Mouse (Mus musculus) layer of hippocampus, adult 9-10 months (tissue): ENCODE measurements at regions not wholly inside any gene's neighbourhood (a gene's known extent, or its start where the extent isn't known, plus 50 kb on each side); places are given as distances from the start of the nearest gene placed in this dataset.

ENCODE experiments used
- DNase-seq: peaks from one replicate; pipeline ENCODE4 v3.0.0; 2022; ENCODE audit warnings: low spot score

GRCm38 (mm10) chr1:30362072-30362769, 511.5 kb downstream of the Phf3 start:
- DNase-seq: no peak

- DNase-seq: no peak
Measured at GRCm38 (mm10) chr1:30320657-30321262, 553.0 kb downstream of the Phf3 start.

- no peak for DNase-seq
Measured at GRCm38 (mm10) chr1:30318195-30318594, 555.5 kb downstream of the Phf3 start.

GRCm38 (mm10) chr1:30289073-30289472, 584.6 kb downstream of the Phf3 start:
- DNase-seq: no peak

GRCm38 (mm10) chr1:30262418-30262817, 611.3 kb downstream of the Phf3 start:
- DNase-seq: no peak

GRCm38 (mm10) chr1:30259547-30259946, 614.2 kb downstream of the Phf3 start:
- no peak for DNase-seq

GRCm38 (mm10) chr1:30216764-30217348, 656.9 kb downstream of the Phf3 start:
- no peak for DNase-seq

- DNase-seq: no peak
Measured at GRCm38 (mm10) chr1:30204608-30205262, 669.0 kb downstream of the Phf3 start.

- DNase-seq: no peak
Measured at GRCm38 (mm10) chr1:30176225-30176624, 697.5 kb downstream of the Phf3 start.

- DNase-seq: peak; percentile 36
Measured at GRCm38 (mm10) chr1:30144997-30145396, 728.7 kb downstream of the Phf3 start.

GRCm38 (mm10) chr1:30114186-30114585, 759.5 kb downstream of the Phf3 start:
- DNase-seq: no peak
